Comparison of ENCODE assay signal across 8 mouse cellular contexts in genomic region chr4:41135711-41136453, GRCm38 (mm10). TPM values are rescaled to one million over a fixed set of nuclear protein-coding genes. Genes with fewer than 3 reads are reported as not detected.
DNase-seq lines count a peak whose midpoint lies in the region; ATAC-seq and TF ChIP-seq lines count a peak whose summit lies in the region.

Ube2r2 (plus strand) TSS chr4:41135743.

- H3K4me1 ChIP-seq in hindbrain, embryonic 15.5 days (replicated peaks): peaks cover 28% of the 10 kb centered on the region

- peak within 1 kb of the TSS; percentile 98 for H3K27ac ChIP-seq in gastrocnemius, adult 2 months
- peak within 1 kb of the TSS; percentile 99 for H3K27ac ChIP-seq in hindbrain, embryonic 15.5 days (replicated peaks)

- no peaks in the 10 kb centered on the region for H3K36me3 ChIP-seq in hindbrain, embryonic 15.5 days

- no peak for TF ChIP-seq CTCF in gastrocnemius, adult 2 months (IDR thresholded peaks at IDR 0.05)

- WGBS in hindbrain, embryonic 15.5 days: under 1% methylated on average over 60 of the region's 65 CpGs

- H3K4me3 ChIP-seq in gastrocnemius, adult 2 months: peak within 1 kb of the TSS; percentile 95
- peak within 1 kb of the TSS; percentile 98 for H3K4me3 ChIP-seq in hindbrain, embryonic 15.5 days

- no peaks in the 10 kb centered on the region for H3K27me3 ChIP-seq in hindbrain, embryonic 15.5 days

- H3K9me3 ChIP-seq in hindbrain, embryonic 15.5 days: no peaks in the 10 kb centered on the region

- intact Hi-C loops in gastrocnemius, adult 2 months (cut with DNase I): loop anchor here (2.0 kb wide), 1 partner anchor 29 kb away; no protein-coding TSS in a partner anchor

- peak within 1 kb of the TSS; percentile 94 for H3K9ac ChIP-seq in hindbrain, embryonic 15.5 days

- H3K4me2 ChIP-seq in hindbrain, embryonic 15.5 days: peak within 1 kb of the TSS; percentile 63

- DNase-seq in ZHBTc4 (ENCODE audit: low read depth, low spot score): peak; percentile 74
- DNase-seq in gastrocnemius, adult 2 months: peak; percentile 86
- peak; percentile 30 to 47 for DNase-seq in left cerebral cortex, adult 8-10 months (ENCODE audit: low spot score in 2 of 2)
- peak; percentile 36 to 37 for DNase-seq in right cerebral cortex, adult 2 months (ENCODE audit: low spot score in 2 of 2)
- peak; percentile 57 for DNase-seq in urinary bladder, postnatal 25 days (ENCODE audit: low spot score)

- ATAC-seq in common myeloid progenitor, adult 5-6 weeks (replicated peaks; ENCODE audit: low read depth, poor library complexity, severe bottlenecking): peak; percentile 50
- ATAC-seq in hindbrain, embryonic 15.5 days (ENCODE audit: low FRiP score, low read depth): peak; percentile 82
- peak; percentile 55 for ATAC-seq in megakaryocyte, adult 5-6 weeks (ENCODE audit: poor library complexity, severe bottlenecking)

RNA-seq across cellular contexts. Expression of gene Ube2r2, which starts in this region (rescaled TPM):
- 34.3 and 36.5 TPM in 2 replicates for total RNA-seq in common myeloid progenitor, adult 5-6 weeks (2017)
- 100 to 1,000 TPM; 152 to 193 TPM for total RNA-seq in gastrocnemius, adult 2 months (2021)
- 57.9 and 58.5 TPM in 2 replicates for polyA plus RNA-seq in hindbrain, embryonic 15.5 days (2015; fragmentation: Nextera tagmentation; extraction: Ambion mirVana)
- 100 to 1,000 TPM in 1 of 4 experiments, 10 to 100 TPM in 3; 85.5 to 101 (median 86.4) TPM for total RNA-seq in left cerebral cortex, adult 8-10 months (2022)
- total RNA-seq in megakaryocyte, adult 5-6 weeks (2015): 145 and 156 TPM in 2 replicates
- total RNA-seq in megakaryocyte, adult 5-6 weeks (2017): 34.4 and 41.3 TPM in 2 replicates

Comparison
In these comparisons a context has a peak if more than half of its experiments do, and no peak if none do; other contexts are left out.
1. Peak in every context shown above with its lines: DNase-seq, ATAC-seq, H3K4me3 ChIP-seq and H3K27ac ChIP-seq.